Mouse (Mus musculus): ENCODE results near the gene Dnah6.

- TF ChIP-seq CTCF (IDR thresholded peaks at IDR 0.05) (no peak), EP300 (IDR thresholded peaks at IDR 0.05) (no peak)
Observed at GRCm38 (mm10) chr6:73251336-73251735, 29.9 kb upstream of the Dnah6 start.

Data from lung, postnatal 0 days (tissue).